Mouse (Mus musculus): ENCODE measurements around the gene BC004004. TPM values are rescaled to one million over a fixed set of nuclear protein-coding genes. Genes with fewer than 3 reads are reported as not detected.
A peak's percentile ranks its signal among the peaks of the same experiment; 100 is the strongest.
"Not testable (repeated sequence)": the region's sequence is repeated elsewhere in the genome, so short reads cannot be mapped to it uniquely, and the experiment has no call there.

Gene BC004004
- total RNA-seq, 2 experiments from 2014 or later: 99.5 to 108 TPM

- intact Hi-C loops (cut with DNase I): no loop called here
- no peak for DNase-seq (ENCODE audit: extremely low spot score in 1 of 2, low spot score in 2 of 2)
Measured at GRCm38 (mm10) chr17:29257001-29257511, 11.5 kb upstream of the BC004004 start.

- intact Hi-C loops (cut with DNase I): no loop called here
- DNase-seq (ENCODE audit: extremely low spot score in 1 of 2, low spot score in 2 of 2): no peak
Measured at GRCm38 (mm10) chr17:29258025-29258558, 10.5 kb upstream of the BC004004 start.

- intact Hi-C loops (cut with DNase I): no loop called here
Measured at GRCm38 (mm10) chr17:29258921-29259320, 9.7 kb upstream of the BC004004 start.

DNA sequence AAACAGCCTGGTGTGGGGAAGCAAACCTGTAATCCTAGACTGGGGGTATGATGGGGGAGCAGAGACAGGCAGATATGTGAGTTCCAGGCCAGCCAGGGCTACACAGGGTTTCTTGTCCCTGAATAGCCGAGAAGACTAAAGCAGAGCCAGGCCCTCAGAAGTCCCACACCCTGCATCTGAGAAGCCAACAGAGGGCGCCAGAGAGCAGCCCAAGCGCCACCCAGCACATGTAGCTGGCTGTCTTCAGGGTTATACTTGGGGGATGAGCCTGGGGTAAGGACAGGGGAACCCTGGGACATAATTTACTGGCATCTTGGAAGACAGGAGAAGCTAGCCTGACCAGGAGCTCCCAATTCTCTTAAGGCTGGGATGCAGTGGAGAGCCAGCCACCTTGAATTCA is 9.1 kb upstream of the BC004004 start:
- intact Hi-C loops (cut with DNase I): no loop called here
- peak in 1 of 2 experiments; percentile 84 for DNase-seq (ENCODE audit: extremely low spot score in 1 of 2, low spot score in 2 of 2)

More at GRCm38 (mm10) chr17:29258921-29259320, 9.7 kb upstream of the BC004004 start:
- no peak for DNase-seq (ENCODE audit: extremely low spot score in 1 of 2, low spot score in 2 of 2)

- intact Hi-C loops (cut with DNase I): loop anchor here (10.0 kb wide), 1 partner anchor 84 kb away; the partner anchor contains the start of gene Mtch1
- no peak for DNase-seq (ENCODE audit: extremely low spot score in 1 of 2, low spot score in 2 of 2)
Measured at GRCm38 (mm10) chr17:29260501-29260900, 8.1 kb upstream of the BC004004 start.

DNA sequence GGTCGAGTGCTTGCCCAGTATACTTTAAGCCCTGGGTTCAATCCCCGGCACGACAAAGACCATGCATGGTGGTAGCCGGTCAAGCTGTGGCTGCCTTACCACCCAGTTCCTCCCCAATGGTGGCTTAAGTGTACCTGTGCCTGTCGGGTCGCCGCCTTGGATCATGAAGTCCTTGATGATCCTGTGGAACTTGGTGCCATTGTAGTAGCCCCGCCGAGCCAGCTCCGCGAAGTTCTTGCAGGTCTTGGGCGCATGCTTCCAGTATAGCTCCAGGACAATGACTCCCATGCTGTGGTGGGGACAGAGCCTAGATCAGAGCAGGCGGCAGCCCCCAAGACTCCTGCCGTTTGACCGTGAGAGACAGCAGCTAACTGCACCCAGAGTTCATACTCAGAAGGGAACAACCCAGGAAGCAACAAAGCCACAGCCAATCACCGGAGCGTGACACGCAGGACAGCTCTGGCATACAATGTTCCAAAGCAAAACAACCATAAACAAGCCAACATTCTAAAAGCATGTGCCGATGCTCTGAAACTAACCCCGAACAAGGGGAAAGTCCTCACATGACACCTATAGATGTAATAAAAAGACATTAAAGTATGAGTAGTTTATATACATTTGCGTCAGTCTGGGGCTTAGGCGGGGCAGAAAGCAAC is 6.9 kb upstream of the BC004004 start:
- DNase-seq (ENCODE audit: extremely low spot score in 1 of 2, low spot score in 2 of 2): no peak
- intact Hi-C loops (cut with DNase I): loop anchor here (10.0 kb wide), 1 partner anchor 83 kb away; the partner anchor contains the start of gene Mtch1

GRCm38 (mm10) chr17:29262259-29262649 is 6.3 kb upstream of the BC004004 start:
- intact Hi-C loops (cut with DNase I): loop anchor here (10.0 kb wide), 1 partner anchor 83 kb away; the partner anchor contains the start of gene Mtch1
- DNase-seq (ENCODE audit: extremely low spot score in 1 of 2, low spot score in 2 of 2): no peak

- intact Hi-C loops (cut with DNase I): loop anchor here (10.0 kb wide), 1 partner anchor 81 kb away; the partner anchor contains the start of gene Mtch1
- no peak for DNase-seq (ENCODE audit: extremely low spot score in 1 of 2, low spot score in 2 of 2)
Measured at GRCm38 (mm10) chr17:29263417-29263816, 5.2 kb upstream of the BC004004 start.

DNA sequence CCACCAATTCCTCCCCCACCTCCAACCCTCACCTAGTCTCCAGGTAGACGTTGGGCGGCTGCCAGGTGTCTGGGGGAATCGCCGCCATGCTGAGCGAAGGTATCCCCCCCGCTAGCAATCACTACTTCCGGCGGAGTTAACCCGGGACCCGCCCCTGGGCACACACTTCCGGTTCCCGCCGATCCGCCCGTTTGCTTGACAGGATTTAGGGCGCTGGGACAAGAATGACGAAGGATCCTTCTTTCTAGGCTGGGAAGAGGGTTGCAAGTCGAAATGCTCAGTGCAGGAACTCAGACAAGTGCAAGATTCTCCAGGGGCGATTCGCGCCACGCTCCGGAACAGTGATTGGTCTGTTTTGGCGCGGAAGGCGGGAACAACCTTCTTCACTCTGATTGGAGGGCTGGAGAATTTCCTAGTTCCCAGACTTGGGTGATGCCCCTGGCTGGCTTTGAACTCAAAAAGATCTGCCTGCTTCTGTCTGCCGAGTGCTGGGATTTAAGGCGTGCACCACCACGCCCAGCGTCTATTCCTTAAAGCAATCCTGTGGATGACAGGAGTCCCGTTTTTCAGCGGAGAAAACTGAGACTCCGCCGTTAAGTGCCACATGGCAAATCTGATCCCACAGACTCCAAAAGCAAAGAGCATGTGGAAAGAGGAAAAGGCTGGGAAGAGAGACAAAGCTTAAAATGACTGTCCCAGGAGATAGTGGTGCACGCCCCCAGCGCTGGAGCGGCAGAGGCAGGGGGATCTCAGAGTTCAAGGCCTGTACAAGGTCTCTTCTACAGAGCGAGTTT is 4.6 kb upstream of the BC004004 start, which contains the start of gene Ppil1:
Gene Ppil1, minus strand, starts transcription at position 347 of the 794 bp plus-strand sequence.
- intact Hi-C loops (cut with DNase I): loop anchor here (10.0 kb wide), 1 partner anchor 81 kb away; the partner anchor contains the start of gene Mtch1
- peak; percentile 75 to 88 for DNase-seq (ENCODE audit: extremely low spot score in 1 of 2, low spot score in 2 of 2)

- intact Hi-C loops (cut with DNase I): loop anchor here (5.0 to 10.0 kb wide), 2 partner anchors 80 to 248 kb away; partner anchors contain the start of gene Mtch1
- no peak for DNase-seq (ENCODE audit: extremely low spot score in 1 of 2, low spot score in 2 of 2)
Measured at GRCm38 (mm10) chr17:29264760-29265159, 3.8 kb upstream of the BC004004 start.

GRCm38 (mm10) chr17:29267040-29267439 is 1.5 kb upstream of the BC004004 start:
- intact Hi-C loops (cut with DNase I): loop anchor here (5.0 to 10.0 kb wide), 2 partner anchors 78 to 245 kb away; partner anchors contain the start of gene Mtch1

DNA sequence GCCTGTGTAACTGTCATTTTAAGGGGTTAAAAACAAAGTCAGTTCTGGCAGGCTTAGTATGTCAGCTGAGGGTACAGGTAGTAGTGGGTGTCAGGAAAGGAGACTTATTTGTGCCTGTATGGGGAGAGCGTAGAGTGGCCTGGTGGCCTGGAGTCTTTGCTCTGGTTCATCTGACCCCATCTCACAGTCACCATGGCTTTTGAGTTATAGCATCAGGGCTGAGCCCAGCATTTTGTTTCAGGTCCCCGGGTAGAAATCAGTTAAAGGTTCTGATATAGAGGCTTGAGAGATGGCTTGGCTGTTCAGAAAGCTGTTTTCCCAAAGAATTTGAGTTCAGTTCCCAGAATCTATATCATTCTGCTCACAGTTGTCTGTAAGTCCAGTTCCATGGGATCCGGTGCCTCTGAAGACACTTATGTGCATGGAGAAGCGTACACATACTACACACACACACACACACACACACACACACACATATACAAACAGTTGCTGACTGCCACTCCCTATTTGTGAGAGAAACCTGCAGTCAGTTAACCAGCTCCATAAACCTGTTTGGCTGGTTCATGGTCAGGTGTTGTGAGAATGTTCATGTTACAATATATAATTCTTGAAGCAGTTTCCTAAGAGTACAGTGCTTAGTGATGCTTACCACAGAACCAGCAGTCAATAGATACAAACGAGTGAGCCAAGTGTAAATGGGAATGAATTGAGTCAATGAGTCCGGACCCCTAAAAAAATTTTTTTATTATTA is 482 bp upstream of the BC004004 start:
- intact Hi-C loops (cut with DNase I): loop anchor here (1.0 to 10.0 kb wide), 3 partner anchors 77 to 244 kb away; partner anchors contain the start of gene Mtch1
- no peak for DNase-seq (ENCODE audit: extremely low spot score in 1 of 2, low spot score in 2 of 2)

More at GRCm38 (mm10) chr17:29267040-29267439, 1.5 kb upstream of the BC004004 start:
- DNase-seq (ENCODE audit: extremely low spot score in 1 of 2, low spot score in 2 of 2): not testable (repeated sequence)

DNA sequence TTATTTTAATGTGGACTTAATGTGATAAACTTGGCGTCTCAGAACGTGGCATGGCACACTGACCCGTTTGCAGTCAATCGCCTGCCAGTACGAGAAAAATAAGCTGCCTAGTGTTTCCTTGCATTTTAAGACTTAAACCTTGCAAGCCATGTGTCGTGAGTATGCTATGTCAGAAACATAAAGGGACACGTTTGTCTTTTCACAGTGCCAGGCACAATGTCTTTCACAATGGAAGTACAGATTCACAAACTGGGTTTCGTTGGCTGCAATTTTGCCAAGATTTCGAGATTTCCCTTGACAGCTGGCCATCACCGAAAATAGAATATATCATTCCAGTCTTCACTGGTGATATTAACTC is 740 bp downstream of the BC004004 start:
- intact Hi-C loops (cut with DNase I): loop anchor here (5.0 to 10.0 kb wide), 2 partner anchors 75 to 243 kb away; partner anchors contain the start of gene Mtch1
- no peak for DNase-seq (ENCODE audit: extremely low spot score in 1 of 2, low spot score in 2 of 2)

DNA sequence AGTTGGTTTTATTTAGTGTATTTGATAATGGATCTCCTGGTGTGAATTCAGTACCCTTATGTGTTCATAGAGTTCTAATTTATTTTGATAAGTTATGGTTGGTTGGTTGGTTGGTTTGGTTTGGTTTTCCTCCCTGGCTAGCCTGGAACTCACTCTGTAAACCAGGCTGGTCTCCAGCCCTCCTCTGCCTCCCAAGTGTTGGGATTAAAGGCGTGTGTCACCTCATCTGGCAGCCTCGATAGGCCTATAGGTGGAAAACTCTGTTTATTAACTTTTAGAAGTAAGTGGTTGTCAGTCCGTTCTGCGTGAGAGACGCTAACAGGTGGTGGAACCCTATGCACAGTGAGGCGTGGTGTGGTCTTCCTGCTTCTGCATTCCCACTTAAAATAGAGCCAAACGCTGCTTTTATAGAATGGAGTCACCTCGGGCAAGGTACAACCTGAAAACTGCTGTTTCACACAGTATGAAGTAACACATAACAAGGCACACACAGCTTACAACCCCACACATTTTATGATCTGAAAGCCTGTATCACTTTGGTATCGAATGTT is 1.6 kb downstream of the BC004004 start:
- intact Hi-C loops (cut with DNase I): no loop called here
- DNase-seq (ENCODE audit: extremely low spot score in 1 of 2, low spot score in 2 of 2): no peak

GRCm38 (mm10) chr17:29273156-29273555 is 4.6 kb downstream of the BC004004 start:
- intact Hi-C loops (cut with DNase I): no loop called here
- DNase-seq (ENCODE audit: extremely low spot score in 1 of 2, low spot score in 2 of 2): no peak

- DNase-seq (ENCODE audit: extremely low spot score in 1 of 2, low spot score in 2 of 2): no peak
- intact Hi-C loops (cut with DNase I): no loop called here
Measured at GRCm38 (mm10) chr17:29273889-29274288, 5.3 kb downstream of the BC004004 start.

GRCm38 (mm10) chr17:29280422-29280821 is 11.8 kb downstream of the BC004004 start:
- no peak for DNase-seq (ENCODE audit: extremely low spot score in 1 of 2, low spot score in 2 of 2)
- intact Hi-C loops (cut with DNase I): no loop called here

GRCm38 (mm10) chr17:29281541-29281940 is 13.0 kb downstream of the BC004004 start:
- no peak for DNase-seq (ENCODE audit: extremely low spot score in 1 of 2, low spot score in 2 of 2)
- intact Hi-C loops (cut with DNase I): no loop called here
